Mouse (Mus musculus) embryonic fibroblast, embryonic 13.5 days (primary cell): ENCODE results near the gene Pcnx3.

ENCODE experiments used
- CTCF ChIP-seq: IDR thresholded peaks from 2 replicates; pipeline ENCODE4 v1.5.1; 2011; ENCODE audit warnings: mild to moderate bottlenecking, control low read depth, low read length, moderate library complexity, borderline replicate concordance; ENCODE audit not compliant: insufficient read depth
- POLR2A ChIP-seq: IDR thresholded peaks from 2 replicates; pipeline ENCODE4 v1.6.1; 2011; ENCODE audit warnings: low read depth, mild to moderate bottlenecking, control low read depth, low read length, moderate library complexity

GRCm38 (mm10) chr19:5728631-5729443, 40.1 kb upstream of the Pcnx3 start:
- TF ChIP-seq CTCF (no peak), POLR2A (no peak)
